Mouse (Mus musculus): ENCODE results near the gene Anapc13. TPM values are rescaled to one million over a fixed set of nuclear protein-coding genes. Genes with fewer than 3 reads are reported as not detected.

Anapc13 gene
- polyA plus RNA-seq, 1 experiment from 2014 or later: 186 TPM

GRCm38 (mm10) chr9:102656355-102657095 lies 30.4 kb downstream of the Anapc13 start:
- no peak for DNase-seq (ENCODE audit: low spot score)
- 56% methylated on average over 8 of the region's 8 CpGs for WGBS
- no peak overlapping the region for H3K4me3 ChIP-seq

GRCm38 (mm10) chr9:102668115-102668514 lies 42.0 kb downstream of the Anapc13 start:
- Histone ChIP-seq H3K27me3 (ENCODE audit: insufficient read depth, poor library complexity, severe bottlenecking) (no peaks in the 10 kb centered on the region), H3K4me3 (no peak overlapping the region), H3K9me3 (no peaks in the 10 kb centered on the region), H3K4me1 (peaks cover 12% of the 10 kb centered on the region), H3K36me3 (no peaks in the 10 kb centered on the region), H3K27ac (no peak overlapping the region)
- no peak for DNase-seq (ENCODE audit: low spot score)
- WGBS: 52% methylated on average over 6 of the region's 6 CpGs

More at GRCm38 (mm10) chr9:102656355-102657095, 30.4 kb downstream of the Anapc13 start:
- peaks cover 34% of the 10 kb centered on the region for H3K4me1 ChIP-seq
- no peak overlapping the region for H3K27ac ChIP-seq
- no peaks in the 10 kb centered on the region for H3K9me3 ChIP-seq
- 0 out of 2 replicates have a peak, but pooled peaks cover 5% of the 10 kb centered on the region for H3K27me3 ChIP-seq (ENCODE audit: insufficient read depth, poor library complexity, severe bottlenecking)
- no peaks in the 10 kb centered on the region for H3K36me3 ChIP-seq

GRCm38 (mm10) chr9:102668906-102669305 lies 42.8 kb downstream of the Anapc13 start:
- no peak for DNase-seq (ENCODE audit: low spot score)
- Histone ChIP-seq H3K36me3 (no peaks in the 10 kb centered on the region), H3K9me3 (no peaks in the 10 kb centered on the region), H3K4me1 (peaks cover 17% of the 10 kb centered on the region), H3K27me3 (ENCODE audit: insufficient read depth, poor library complexity, severe bottlenecking) (no peaks in the 10 kb centered on the region), H3K4me3 (no peak overlapping the region), H3K27ac (no peak overlapping the region)
- 81% methylated on average over 12 of the region's 12 CpGs for WGBS

GRCm38 (mm10) chr9:102673381-102673780 lies 47.3 kb downstream of the Anapc13 start:
- Histone ChIP-seq H3K4me3 (no peak overlapping the region), H3K9me3 (no peaks in the 10 kb centered on the region), H3K27ac (no peak overlapping the region), H3K27me3 (ENCODE audit: insufficient read depth, poor library complexity, severe bottlenecking) (no peaks in the 10 kb centered on the region; the same call in 1 of the 2 replicates), H3K36me3 (no peaks in the 10 kb centered on the region), H3K4me1 (peaks cover 53% of the 10 kb centered on the region)
- WGBS: 62% methylated on average over 7 of the region's 7 CpGs
- no peak for DNase-seq (ENCODE audit: low spot score)

- H3K9me3 ChIP-seq: no peaks in the 10 kb centered on the region
- no peak overlapping the region for H3K4me3 ChIP-seq
- H3K27ac ChIP-seq: no peak overlapping the region
- DNase-seq (ENCODE audit: low spot score): no peak
- H3K27me3 ChIP-seq (ENCODE audit: insufficient read depth, poor library complexity, severe bottlenecking): no peaks in the 10 kb centered on the region; the same call in 1 of the 2 replicates
- H3K4me1 ChIP-seq: peaks cover 53% of the 10 kb centered on the region
- H3K36me3 ChIP-seq: no peaks in the 10 kb centered on the region
- WGBS: 42% methylated on average over 5 of the region's 5 CpGs
Measured at GRCm38 (mm10) chr9:102675922-102676321, 49.8 kb downstream of the Anapc13 start.

- DNase-seq (ENCODE audit: low spot score): no peak
- Histone ChIP-seq H3K27ac (0 out of 2 replicates have a peak overlapping the region, but pooled peaks have one; percentile 11), H3K27me3 (ENCODE audit: insufficient read depth, poor library complexity, severe bottlenecking) (0 out of 2 replicates have a peak, but pooled peaks cover 4% of the 10 kb centered on the region), H3K4me3 (no peak overlapping the region), H3K36me3 (no peaks in the 10 kb centered on the region), H3K4me1 (peaks cover 18% of the 10 kb centered on the region), H3K9me3 (no peaks in the 10 kb centered on the region)
- 33% methylated on average over 7 of the region's 7 CpGs for WGBS
Measured at GRCm38 (mm10) chr9:102681470-102681869, 55.4 kb downstream of the Anapc13 start.

Other genes starting within 250 kb of the Anapc13 start
- 0.21 and 1.1 TPM in 2 replicates for gene Ky, start 120.5 kb upstream of the Anapc13 start, polyA plus RNA-seq (2016; fragmentation: Nextera tagmentation; extraction: Ambion mirVana)
- 51.9 and 53.4 TPM in 2 replicates for gene Cep63, start 238 bp downstream of the Anapc13 start, polyA plus RNA-seq (2016; fragmentation: Nextera tagmentation; extraction: Ambion mirVana)
- 52.5 and 54.8 TPM in 2 replicates for gene Amotl2, start 90.4 kb downstream of the Anapc13 start, polyA plus RNA-seq (2016; fragmentation: Nextera tagmentation; extraction: Ambion mirVana)
- 11.6 and 15.7 TPM in 2 replicates for gene Ryk, start 208.6 kb downstream of the Anapc13 start, polyA plus RNA-seq (2016; fragmentation: Nextera tagmentation; extraction: Ambion mirVana)

All from heart, embryonic 10.5 days (tissue).